10 mouse cellular contexts compared by ENCODE assay signal in genomic region chr2:71303221-71303620, GRCm38 (mm10).
DNase-seq lines count a peak whose midpoint lies in the region; ATAC-seq and TF ChIP-seq lines count a peak whose summit lies in the region.
"Had no signal": no experiment of that assay in that cellular context is flagged by ENCODE, and none has a peak within 500 bp of the region (broad histone marks: within the 10 kb centered on the region; RNA-seq: fewer than 3 reads in every experiment).

No protein-coding gene starts in this region.

- peaks cover 2% of the 10 kb centered on the region; the same call in 1 of the 2 replicates for H3K4me1 ChIP-seq in cerebellum, adult 2 months (ENCODE audit: control insufficient read depth, insufficient read depth, low read length)
- H3K4me1 ChIP-seq in hindbrain, embryonic 13.5 days (replicated peaks) = peaks cover 15% of the 10 kb centered on the region
- H3K4me1 ChIP-seq in hindbrain, embryonic 10.5 days (replicated peaks) = peaks cover 9% of the 10 kb centered on the region; the same call in 1 of the 2 replicates

- no peak overlapping the region for H3K4me2 ChIP-seq in hindbrain, embryonic 13.5 days

- no peaks in the 10 kb centered on the region for H3K27me3 ChIP-seq in cerebellum, adult 2 months (ENCODE audit: control insufficient read depth, insufficient read depth, low read length)
- H3K27me3 ChIP-seq in hindbrain, embryonic 13.5 days = no peaks in the 10 kb centered on the region
- no peaks in the 10 kb centered on the region for H3K27me3 ChIP-seq in hindbrain, embryonic 10.5 days (ENCODE audit: insufficient read depth, poor library complexity, severe bottlenecking)
- H3K27me3 ChIP-seq: Patski had no signal

- DNase-seq in cerebellum, postnatal 14 days = peak; percentile 27 to 33
- DNase-seq in cerebellum, adult 2 months = no peak
- DNase-seq in hindbrain, embryonic 10.5 days (ENCODE audit: low spot score) = no peak
- peak; percentile 52 for DNase-seq in retina, postnatal 1 day
- DNase-seq in retina, embryonic 14.5 days (ENCODE audit: low spot score) = no peak
- peak; percentile 60 to 67 for DNase-seq in kidney, postnatal 4 days
- DNase-seq in gastrocnemius, postnatal 4 days (ENCODE audit: low spot score in 2 of 2) = no peak
- DNase-seq: cerebellum, postnatal 25 days had no signal

- no peak overlapping the region for H3K27ac ChIP-seq in cerebellum, adult 2 months (ENCODE audit: insufficient read depth, low read length)
- H3K27ac ChIP-seq in hindbrain, embryonic 13.5 days = no peak overlapping the region
- H3K27ac ChIP-seq in hindbrain, embryonic 10.5 days = no peak overlapping the region

- H3K36me3 ChIP-seq in hindbrain, embryonic 13.5 days = peaks cover 24% of the 10 kb centered on the region
- H3K36me3 ChIP-seq in hindbrain, embryonic 10.5 days = peaks cover 4% of the 10 kb centered on the region; the same call in 1 of the 2 replicates

- H3K9me3 ChIP-seq in hindbrain, embryonic 13.5 days = no peaks in the 10 kb centered on the region
- H3K9me3 ChIP-seq in hindbrain, embryonic 10.5 days = no peaks in the 10 kb centered on the region

- no peak overlapping the region for H3K9ac ChIP-seq in hindbrain, embryonic 13.5 days

- no peak for TF ChIP-seq POLR2A in cerebellum, adult 2 months (IDR thresholded peaks at IDR 0.05; ENCODE audit: borderline replicate concordance, insufficient read depth, low read length)

- no peak overlapping the region for H3K4me3 ChIP-seq in cerebellum, adult 2 months (replicated peaks; ENCODE audit: insufficient read depth, low read depth, low read length)
- H3K4me3 ChIP-seq in hindbrain, embryonic 13.5 days = no peak overlapping the region
- no peak overlapping the region for H3K4me3 ChIP-seq in hindbrain, embryonic 10.5 days

- ATAC-seq in hindbrain, embryonic 13.5 days (ENCODE audit: low FRiP score) = peak; percentile 52; the same call in 1 of the 2 replicates
- ATAC-seq: Patski had no signal

- TF ChIP-seq CTCF in cerebellum, adult 2 months (IDR thresholded peaks at IDR 0.05; ENCODE audit: borderline replicate concordance, insufficient read depth, low read depth, low read length) = no peak

Comparison
In these comparisons a context has a peak if more than half of its experiments do, and no peak if none do; other contexts are left out.
1. DNase-seq: peak in cerebellum, postnatal 14 days (2 of 2), retina, postnatal 1 day (single experiment) and kidney, postnatal 4 days (2 of 2); none in cerebellum, adult 2 months (0 of 2), hindbrain, embryonic 10.5 days (single experiment), retina, embryonic 14.5 days (single experiment) and gastrocnemius, postnatal 4 days (0 of 2).